Mouse (Mus musculus): ENCODE results near the gene Cntnap2.

The Cntnap2 gene

DNA sequence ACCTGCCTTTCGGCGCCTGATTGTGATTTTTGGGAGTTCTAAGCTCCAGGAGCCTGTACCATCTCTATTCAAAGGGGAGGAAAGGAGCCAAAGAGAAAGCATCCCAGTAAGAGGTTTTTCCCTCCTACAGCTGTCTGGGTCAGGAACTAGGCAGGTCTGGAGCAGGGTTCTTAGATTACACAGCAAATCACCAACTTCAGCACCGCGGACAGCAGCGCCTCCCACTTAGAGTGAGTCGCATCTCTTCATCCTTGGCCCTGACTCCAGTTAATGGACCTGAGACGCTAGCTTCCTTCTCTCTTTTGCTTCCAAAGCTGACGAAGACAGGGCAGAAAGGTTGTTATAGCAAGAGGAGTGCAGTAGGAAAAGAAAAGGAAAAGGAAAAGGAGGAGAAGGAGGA is at the start of gene Cntnap2:
Cntnap2 (plus strand) TSS at position 267 of the 400 bp plus-strand sequence.
- DNase-seq, result peak; percentile 40

DNA sequence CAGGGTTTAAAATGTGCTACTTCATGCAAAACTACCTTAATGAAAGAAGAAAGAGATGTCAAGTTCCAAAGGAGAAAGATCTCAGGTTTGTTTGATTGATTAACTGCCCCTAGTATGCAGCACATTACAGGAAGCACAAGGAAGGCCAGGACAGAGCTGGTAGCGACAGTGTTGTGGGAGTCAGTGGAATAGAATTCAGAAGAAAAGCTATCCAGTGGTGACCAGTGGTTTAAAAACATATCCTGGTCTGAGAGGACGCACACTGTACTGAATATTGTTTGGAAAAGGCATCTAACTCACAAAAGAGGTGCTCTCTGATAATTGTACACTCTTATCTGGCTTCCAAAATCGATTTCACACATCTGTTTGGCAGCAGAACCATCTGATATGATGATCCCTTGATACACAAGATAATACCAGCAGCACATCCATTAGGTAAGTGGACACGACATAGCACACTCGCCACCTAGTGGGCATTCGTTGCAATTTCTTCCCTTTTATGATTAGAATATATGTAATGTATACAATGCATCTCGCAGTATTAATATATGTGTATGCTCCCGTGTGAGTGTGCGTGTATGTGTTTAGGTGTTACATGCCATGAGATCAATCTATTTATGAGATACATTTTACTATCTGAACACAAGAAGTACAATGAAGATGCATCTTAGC is 33.0 kb upstream of the Cntnap2 start:
- DNase-seq, result peak; percentile 32

DNA sequence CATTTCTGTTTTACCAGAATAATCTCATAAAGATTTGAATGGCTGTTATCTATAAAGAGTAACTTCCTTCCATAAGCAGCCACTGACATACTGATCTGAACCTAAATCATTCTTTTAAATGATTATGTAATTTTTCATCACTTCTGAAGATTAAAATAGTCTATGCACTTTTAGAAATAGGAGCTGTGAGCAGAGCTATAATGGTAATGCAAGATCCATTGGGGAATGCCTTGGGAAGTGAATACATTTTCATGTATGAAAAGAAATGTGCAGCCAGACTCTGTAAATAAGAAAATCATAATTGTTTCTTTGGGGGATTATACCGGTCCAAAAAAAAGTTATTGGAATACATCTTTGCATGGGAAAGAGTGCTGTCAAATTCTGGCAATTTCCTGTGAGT is 19.7 kb upstream of the Cntnap2 start:
- no peak for DNase-seq

DNA sequence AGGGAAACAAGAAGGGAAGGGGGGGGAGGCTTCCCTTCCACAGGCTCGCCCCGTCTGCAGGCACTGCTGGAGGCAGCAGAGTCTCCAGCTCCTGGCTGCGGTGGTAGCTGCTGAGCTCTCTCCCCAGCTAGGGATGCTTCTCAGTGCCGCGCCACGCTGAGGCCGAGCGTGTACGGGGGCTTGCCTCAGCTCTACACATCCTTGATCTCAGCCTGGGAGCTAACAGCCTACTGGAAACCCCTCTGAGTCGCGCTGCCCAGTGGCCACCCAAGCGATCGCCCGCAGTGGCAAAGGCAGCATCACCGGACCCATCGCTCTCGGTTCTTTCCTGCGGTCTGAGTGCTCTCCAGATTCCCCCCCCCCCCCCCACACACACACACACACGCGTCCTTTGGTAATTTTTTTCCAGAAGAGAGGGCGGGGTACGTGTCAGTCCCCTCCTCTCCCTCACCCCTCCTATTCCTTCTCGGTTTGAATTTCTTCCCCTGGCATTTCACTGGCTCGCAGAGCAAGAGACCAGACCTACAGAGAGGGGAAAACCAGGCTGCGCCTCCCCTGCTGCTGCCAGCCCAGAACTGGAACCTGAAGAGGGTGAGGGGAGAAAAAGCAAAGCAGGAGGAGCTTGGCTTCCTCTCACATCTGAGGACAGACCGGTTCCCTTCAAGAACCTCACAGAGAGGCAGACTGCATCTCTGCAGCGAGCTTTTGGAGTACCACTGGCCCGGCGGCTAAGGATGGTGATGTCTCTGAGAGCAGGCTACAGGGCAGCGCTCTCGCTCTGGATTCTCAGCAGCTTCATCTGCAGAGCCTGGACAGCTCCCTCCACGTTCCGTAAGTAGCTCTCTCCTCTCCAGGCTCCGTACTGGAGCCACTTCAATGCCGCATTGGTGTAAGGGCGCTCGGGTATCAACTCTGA is 657 bp downstream of the Cntnap2 start:
- DNase-seq, result peak; percentile 72

DNA sequence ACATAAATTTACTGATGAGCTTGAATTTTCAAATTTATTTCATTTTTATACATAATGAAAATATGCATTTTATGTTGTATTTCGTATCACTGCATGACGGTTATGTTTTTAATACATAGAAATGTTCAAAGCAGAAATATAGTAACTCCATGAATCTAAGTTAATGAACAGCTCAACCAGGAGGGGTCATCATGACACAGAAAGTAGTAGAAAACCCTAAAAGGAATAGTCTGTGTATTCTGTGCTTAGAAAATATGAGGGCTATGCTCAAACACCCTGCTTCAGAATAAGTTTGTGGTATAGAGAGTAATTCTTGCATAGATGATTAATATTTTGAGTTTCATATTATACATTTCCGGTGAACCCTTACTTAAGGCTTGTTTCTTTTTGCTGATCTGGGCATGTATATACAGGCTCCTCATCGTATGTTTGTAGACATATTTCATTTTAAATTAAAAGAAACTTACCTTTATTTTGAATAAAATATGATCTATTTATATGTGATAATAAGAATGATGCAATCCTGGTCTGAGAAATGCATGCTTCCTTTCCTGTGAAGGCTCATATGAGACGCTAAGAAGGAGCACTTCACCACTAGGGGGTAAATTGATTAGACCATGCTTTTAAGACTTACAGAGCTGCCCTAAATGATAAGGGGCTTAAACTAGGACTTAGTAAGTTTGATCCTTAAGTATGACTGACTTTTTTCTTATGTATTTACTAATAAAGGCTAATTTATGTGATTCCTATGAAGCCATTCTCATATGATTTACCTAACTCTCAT is 3.2 kb downstream of the Cntnap2 start:
- DNase-seq, result no peak

DNA sequence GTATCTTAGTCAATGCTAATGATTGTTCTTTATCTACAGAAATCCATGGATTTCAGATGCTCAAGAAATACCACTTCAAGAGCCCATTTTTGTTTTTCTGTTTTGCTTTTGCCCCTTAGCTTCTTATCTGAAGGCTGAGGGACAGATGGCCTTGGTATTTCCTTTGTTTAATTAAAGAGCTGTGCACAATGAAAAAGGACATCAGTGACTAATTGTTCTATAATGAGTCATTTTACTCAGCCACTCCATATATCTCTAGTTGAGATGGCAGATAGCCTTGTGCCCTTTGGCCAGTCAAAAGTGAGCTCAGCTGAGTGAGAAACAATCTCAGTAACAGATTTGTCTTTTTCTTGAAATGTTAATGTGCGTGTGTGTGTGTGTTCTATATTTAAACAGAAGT is 29.1 kb downstream of the Cntnap2 start:
- DNase-seq, result no peak

DNA sequence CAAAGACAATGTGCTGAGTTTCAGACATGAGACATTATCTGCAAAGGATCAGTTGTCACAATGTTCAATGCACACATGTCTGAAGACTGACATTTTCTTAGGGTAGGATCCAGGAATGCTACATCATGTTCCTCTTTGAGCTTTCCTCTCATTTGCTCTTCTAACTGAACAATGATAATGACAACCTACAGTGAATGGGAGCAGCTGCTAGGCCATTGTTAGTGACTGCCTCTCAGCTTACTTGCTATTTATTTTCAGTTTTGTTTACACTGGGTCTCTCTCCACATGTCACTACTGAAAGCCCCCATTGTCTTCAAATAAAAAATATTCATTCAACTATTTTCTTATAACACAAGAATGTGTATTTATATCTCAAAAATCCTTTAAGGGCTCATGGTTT is 54.5 kb downstream of the Cntnap2 start:
- DNase-seq, result no peak

DNA sequence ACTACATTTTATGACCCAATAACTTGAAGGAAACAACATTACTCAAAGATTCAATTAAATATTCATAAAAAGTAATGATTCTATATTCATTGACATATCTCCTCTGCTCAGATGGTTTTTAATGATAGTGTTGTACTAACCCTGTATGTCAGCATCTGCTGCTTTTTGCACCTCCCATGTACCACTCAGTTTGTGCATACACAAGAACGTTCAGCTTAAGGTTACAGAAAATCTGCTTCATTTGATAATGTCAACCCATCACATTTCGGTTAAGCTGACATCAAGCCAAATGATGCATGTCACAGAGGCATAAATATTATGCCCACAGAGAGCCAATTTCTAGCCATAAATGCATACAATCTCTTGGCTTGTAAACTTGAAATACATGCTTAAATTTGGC is 85.7 kb downstream of the Cntnap2 start:
- DNase-seq, result no peak

DNA sequence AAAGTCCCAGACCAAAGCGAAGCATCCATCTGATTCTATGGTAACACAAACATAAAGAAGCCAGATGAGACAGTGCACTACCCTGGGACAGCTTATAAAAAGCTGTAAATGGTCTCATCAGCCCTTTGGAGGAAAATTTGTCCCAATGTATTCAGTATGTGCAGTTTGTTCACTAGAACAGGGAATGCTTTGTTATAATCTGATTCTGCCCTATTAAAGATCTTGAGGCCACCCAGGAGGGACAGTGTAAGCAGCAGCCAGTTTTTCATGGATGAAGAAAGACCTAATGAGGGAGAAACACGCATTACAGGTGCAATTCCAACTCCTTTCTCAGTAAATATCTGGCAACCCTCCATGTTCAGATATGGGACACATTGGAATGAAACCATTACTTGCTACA is 145.9 kb downstream of the Cntnap2 start:
- no peak for DNase-seq

DNA sequence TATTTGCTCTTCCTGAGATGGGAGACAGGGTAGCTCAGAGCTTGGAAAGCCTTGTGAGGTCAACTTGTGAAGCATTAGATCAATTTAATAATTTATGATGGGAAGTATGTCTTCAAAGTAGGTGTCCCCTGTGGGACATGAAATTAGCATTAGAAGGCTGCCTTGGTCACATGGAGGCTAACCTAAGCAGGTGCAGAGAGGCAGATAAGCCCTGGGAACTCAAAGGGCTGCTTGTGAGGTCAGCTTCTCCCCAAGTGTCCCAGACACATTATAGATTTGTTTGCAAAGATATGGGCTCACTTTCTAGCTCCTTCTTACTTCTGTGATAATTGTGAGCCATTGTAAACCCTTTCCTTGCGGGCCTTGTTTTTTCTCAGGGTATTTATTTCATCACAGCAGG is 155.2 kb downstream of the Cntnap2 start:
- no peak for DNase-seq

DNA sequence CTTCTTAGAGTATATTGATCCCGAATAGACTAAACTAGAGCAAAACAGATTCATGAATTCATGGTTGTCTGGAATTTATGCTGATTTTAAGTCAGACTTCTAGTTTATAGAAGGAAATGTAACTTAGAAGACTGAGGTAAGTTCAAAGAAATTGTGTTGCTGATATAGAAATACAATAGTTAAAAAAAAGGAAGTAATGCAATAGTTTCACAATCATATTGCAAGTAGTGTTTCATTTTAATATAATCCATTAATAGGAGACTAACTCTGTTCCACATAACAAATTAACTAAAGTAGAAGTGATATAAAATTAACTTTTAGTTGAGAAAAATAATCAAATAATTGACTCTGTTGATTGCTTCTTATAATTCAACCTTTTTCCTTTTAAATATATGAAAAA is 169.8 kb downstream of the Cntnap2 start:
- no peak for DNase-seq

DNA sequence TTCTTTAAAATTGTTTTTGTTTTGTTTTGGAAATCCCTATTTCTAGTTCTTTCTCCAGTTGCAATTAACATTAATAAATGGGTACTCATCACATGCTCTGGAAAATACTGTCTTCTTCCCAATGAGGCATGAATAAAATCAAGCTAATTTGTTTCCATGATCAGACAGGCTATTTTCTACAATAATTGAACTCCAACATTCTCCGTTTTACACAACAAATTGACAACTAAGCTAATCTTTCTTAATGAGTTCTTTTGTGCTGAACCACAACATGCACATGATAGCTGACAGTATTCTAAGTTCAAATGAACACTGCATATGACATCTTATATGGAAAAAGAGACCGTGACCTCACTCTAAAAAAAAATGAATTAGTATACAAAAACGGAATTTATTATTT is 173.4 kb downstream of the Cntnap2 start:
- no peak for DNase-seq

DNA sequence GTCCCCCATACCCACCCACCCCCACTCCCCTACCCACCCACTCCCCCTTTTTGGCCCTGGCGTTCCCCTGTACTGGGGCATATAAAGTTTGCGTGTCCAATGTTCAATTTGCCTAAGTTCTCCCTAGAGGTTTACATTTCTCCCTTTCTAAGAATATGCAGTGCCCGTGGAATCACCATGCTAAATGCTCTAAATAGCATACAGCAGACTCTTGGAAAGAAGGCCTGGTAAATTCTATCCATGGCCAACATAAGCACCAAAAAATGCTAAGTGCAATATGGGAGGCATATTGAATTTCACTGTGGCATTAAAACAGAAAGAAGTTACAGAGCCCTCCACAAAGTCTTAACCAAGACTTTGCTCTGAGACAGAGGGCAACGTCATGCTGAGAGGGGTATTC is 177.4 kb downstream of the Cntnap2 start:
- DNase-seq, result no peak

DNA sequence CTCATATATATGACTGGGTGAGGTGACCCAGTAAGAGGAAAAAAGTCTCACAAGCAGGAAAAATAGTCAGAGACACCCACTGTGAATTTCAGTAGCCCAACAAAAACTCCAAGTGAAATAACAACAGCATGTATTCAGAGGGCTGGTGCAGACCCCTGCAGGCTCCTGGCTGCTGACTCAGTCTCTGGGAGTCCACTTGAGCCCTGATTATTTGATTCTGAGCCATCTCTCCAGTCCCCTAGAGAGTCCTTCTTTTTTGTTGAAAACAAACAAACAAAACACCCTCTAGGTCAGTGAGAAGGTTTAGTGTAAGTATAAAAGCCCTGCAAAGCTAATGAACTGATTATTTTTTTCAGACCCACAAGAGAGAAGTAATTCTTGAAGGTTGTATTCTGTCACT is 179.0 kb downstream of the Cntnap2 start:
- no peak for DNase-seq

DNA sequence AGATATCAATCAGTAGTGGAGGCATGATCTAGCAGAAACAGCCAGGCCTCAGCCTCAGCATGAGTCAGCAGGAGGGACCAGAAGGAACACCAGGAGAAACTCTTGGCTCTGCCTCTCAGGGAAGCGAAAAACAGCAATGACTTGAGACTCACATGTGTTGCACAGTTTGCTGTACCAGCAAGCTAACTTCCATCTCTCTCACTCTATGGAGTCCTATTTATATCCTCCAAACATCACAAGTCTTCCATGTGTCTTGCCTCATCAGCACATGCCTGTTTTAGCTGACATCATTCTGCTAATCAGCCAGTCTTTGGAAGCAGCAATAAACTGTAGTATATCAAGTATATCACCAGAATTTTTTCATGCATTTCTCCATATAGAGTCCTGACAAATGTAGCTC is 182.1 kb downstream of the Cntnap2 start:
- no peak for DNase-seq

DNA sequence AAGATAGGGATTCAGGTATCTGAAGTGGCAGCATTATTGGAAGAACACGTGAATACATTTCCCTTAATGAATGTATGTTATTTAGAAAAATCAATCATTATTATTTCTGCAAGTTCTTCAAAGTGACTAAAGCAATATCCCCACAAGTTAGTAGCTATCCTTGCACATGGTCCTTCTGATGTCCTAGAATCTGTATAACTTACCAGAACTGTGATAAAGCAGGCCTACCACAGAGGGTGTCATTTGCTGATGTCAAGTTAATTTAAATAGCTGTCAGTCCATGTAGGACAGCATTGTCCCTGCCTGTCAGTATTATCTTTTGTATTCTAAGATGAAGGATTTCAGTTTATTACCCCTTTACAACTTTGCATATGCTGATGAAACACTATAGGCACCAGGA is 185.5 kb downstream of the Cntnap2 start:
- no peak for DNase-seq

DNA sequence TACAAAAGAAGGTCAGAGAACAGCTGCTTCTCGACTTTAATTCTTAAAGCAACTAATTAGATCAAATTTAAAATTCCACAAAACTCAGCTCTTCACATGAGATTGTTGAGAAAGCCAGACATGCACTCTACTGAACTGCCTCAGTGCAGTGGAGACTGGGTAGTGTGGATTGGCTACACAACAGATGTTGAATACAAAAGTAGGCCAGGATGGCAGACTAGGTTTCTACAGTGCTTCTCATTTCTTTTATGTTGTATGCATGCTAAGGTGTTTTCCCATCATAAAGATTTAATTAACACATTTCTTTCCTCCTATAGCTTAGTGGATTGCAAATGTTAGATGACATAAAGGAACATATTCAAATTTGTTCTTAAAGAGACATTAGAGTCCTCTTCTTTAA is 198.9 kb downstream of the Cntnap2 start:
- no peak for DNase-seq

DNA sequence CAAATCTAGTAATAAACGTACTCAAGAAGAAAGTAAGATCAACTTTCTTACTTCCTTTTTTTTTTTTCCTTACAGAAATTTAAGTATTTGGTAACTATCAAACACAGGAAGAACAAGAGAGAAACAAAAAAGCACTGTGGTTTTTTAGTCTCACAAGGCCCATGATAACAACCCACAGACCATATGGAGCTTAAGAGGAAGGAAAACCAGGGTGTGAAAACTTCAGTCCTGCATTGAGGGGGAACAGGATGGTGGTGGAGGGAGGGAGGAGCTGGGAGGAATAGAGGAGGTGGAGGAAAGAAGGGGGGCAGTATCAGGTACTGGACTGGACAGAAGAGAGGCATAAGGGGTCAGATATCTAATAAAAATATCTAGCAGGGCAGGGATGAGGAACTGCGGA is 212.4 kb downstream of the Cntnap2 start:
- no peak for DNase-seq

DNA sequence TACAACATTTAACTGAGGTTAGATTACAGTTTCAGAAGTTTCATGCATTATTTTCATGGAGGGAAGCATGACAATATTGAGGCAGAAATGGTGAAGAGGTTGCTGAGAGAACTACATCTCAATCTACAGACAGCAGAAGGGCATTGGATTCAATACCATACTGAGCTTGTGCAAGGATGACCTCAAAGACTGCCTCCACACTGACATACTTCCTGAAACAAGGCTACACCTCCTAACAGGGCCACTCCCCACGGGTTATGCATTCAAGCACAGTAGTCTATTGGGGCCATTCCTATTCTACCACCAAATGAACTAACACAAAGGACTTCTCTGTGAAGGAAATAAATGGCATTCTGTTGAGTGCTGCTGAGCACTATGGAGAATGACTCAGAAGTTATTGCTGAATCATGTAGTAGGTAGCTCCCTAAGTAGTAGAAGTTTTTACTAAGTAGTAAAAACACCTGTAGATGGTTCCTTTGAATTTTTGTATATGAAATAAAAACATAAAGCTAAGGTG is 214.2 kb downstream of the Cntnap2 start:
- no peak for DNase-seq

DNA sequence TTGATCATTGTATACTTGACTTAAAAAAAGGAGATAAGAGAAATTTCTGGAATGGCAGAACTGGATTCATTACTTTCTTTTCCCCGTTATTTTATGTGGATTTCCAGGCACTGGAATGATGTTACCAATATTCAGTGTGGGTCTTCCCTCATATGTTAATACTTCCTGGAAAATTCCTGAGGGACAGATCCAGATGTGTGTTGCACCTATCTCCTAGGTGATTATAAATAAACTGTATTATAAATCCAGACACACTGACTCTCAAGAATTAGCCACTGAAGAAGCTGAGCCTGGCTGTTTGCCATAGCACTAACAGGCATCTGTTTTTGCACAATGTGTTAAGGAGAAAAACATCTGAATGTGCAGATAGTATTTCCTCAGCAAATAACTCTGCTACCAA is 231.0 kb downstream of the Cntnap2 start:
- no peak for DNase-seq

DNA sequence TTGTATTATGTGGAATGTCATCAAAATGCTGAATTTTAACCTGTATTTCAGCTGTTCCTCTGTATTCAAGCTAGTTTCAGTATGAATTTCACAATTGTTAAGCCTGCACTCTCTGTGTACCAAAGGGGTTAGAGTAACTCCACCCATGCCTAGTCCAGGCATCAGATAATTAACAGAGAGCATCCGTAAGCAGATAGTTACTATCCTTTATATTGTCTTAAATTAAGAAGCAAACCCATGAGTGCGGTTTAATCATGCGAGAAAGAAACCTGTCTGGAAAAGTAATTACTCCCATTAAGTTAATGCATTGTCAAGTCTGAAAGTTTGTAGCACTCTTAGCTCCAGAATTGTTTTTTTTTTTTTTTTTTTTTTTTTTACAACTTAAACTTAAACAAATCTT is 258.3 kb downstream of the Cntnap2 start:
- DNase-seq, result no peak

DNA sequence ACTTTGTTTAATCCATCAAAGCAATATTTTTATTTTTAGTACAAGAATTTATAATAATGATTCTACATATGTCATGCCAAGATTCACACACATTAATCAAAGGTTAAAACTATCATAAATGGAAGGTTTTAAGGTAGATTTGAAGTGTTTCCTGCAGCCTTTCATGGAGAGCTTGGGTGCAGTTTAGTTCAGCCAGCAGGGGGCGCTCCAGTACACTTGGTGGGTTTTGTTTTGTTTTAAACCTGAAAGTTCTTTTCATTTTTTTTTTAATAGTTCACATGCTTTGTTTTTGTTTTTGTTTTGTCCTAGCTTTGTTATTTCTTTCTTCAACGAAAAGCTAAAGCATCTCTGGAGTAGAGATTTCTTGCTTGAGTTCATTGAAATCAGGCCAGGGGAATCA is 264.3 kb downstream of the Cntnap2 start:
- DNase-seq, result peak; percentile 20

DNA sequence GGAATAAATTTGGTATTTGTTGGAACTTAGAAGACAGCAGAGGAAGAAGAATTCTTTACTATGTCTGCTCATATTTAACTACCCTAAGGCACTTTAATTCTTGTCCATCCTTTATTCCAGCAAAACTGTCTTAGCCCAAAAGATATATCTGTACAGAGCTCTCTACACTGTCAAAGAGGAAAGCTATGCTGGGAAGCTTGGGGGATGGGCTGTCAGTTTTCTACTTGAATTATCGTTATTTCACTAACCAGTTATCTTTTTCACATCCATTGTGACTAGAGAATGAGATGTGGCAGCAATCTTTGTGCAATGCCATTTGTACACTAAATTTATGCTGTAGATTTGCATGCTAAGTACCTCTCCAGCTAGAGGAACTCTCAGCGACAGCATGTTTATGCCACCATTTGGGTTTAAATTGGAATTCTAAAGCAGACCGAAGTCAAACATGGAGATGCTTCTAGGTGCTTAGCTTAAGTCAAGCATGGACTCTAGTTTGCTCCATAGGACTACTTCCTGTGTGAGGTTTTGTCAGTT is 268.9 kb downstream of the Cntnap2 start:
- no peak for DNase-seq
